Mouse (Mus musculus) embryonic facial prominence, embryonic 12.5 days (tissue): ENCODE results near the gene D030056L22Rik. TPM values are rescaled to one million over a fixed set of nuclear protein-coding genes. Genes with fewer than 3 reads are reported as not detected.

ENCODE experiments used
- ATAC-seq: fragments of 200-750 bp; cut with Nextera tagmentation; 2 replicates; pipeline ENCODE4 v1.8.0; 2017; ENCODE audit not compliant: insufficient number of reproducible peaks, insufficient read depth, low FRiP score, low TSS enrichment
- H3K27ac ChIP-seq: fragments of 300-500 bp; sonication (generic); 2 replicates; pipeline ENCODE4 v1.5.1; 2016; ENCODE audit warnings: mild to moderate bottlenecking
- H3K27me3 ChIP-seq: fragments of 300-500 bp; sonication (generic); 2 replicates; pipeline ENCODE4 v1.6.1; 2016; ENCODE audit warnings: mild to moderate bottlenecking, moderate library complexity
- H3K36me3 ChIP-seq: fragments of 300-500 bp; sonication (generic); 2 replicates; pipeline ENCODE4 v1.6.1; 2016; ENCODE audit warnings: mild to moderate bottlenecking
- H3K4me1 ChIP-seq: fragments of 300-500 bp; sonication (generic); 2 replicates; pipeline ENCODE4 v1.6.1; 2016
- H3K4me2 ChIP-seq: fragments of 300-500 bp; sonication (generic); replicated peaks from 2 replicates; pipeline ENCODE4 v1.6.1; 2016; ENCODE audit warnings: mild to moderate bottlenecking, moderate library complexity
- H3K4me3 ChIP-seq: fragments of 300-500 bp; sonication (generic); 2 replicates; pipeline ENCODE4 v1.5.1; 2016; ENCODE audit warnings: mild to moderate bottlenecking
- H3K9ac ChIP-seq: fragments of 300-500 bp; sonication (generic); 2 replicates; pipeline ENCODE4 v1.6.1; 2016; ENCODE audit warnings: mild to moderate bottlenecking, moderate library complexity
- H3K9me3 ChIP-seq: fragments of 300-500 bp; sonication (generic); 2 replicates; pipeline ENCODE4 v1.6.1; 2016; ENCODE audit warnings: mild to moderate bottlenecking, moderate library complexity
- WGBS: fragments of 180-500 bp; shearing (Covaris S2); methylation state at CpG from one replicate; pipeline ENCODE4 v1.1.7; 2016; 5-methylcytosine and 5-hydroxymethylcytosine counted together
- polyA plus RNA-seq: library from polyadenylated mRNA; unstranded; fragments of >200 nt; fragmentation: Nextera tagmentation; extraction: Ambion mirVana; gene quantifications from 2 replicates; pipeline ENCODE4 v1.2.1, GENCODE M21; 2016

D030056L22Rik gene
- polyA plus RNA-seq: 41.1 and 42.2 TPM in 2 replicates

DNA sequence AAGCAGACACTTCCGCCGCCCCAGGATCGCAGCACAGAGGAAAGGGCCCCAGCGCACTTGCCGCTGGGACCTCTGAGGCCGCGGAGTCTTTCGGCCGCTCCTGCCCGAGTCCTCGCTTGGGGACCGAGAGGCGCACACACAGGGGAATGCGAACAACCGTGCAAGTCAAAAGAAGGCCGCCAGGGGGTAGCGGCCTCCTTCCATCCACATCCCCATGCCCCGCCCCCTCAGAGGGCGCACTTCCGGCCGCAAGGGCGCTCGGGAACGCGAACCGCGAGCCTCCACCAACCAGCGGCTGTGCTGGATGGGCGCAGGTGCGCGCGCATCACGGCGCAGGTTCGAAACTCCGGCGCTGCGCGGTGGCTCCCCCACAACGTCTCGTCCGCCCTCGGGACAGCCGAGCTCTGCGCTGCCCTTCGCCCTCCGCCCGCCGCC is at the start of gene D030056L22Rik:
D030056L22Rik (plus strand) TSS at position 328 of the 435 bp plus-strand sequence.
- peak; percentile 97 for ATAC-seq
- H3K9ac ChIP-seq: peak within 1 kb of the TSS; percentile 89
- H3K4me1 ChIP-seq: peaks cover 24% of the 10 kb centered on the region
- WGBS: under 1% methylated on average over 40 of the region's 49 CpGs
- no peaks in the 10 kb centered on the region for H3K27me3 ChIP-seq
- peak within 1 kb of the TSS; percentile 92 for H3K27ac ChIP-seq
- no peaks in the 10 kb centered on the region for H3K9me3 ChIP-seq
- peak within 1 kb of the TSS; percentile 93 for H3K4me3 ChIP-seq
- H3K4me2 ChIP-seq: peak within 1 kb of the TSS; percentile 75
- peaks cover under 1% of the 10 kb centered on the region; the same call in 1 of the 2 replicates for H3K36me3 ChIP-seq

DNA sequence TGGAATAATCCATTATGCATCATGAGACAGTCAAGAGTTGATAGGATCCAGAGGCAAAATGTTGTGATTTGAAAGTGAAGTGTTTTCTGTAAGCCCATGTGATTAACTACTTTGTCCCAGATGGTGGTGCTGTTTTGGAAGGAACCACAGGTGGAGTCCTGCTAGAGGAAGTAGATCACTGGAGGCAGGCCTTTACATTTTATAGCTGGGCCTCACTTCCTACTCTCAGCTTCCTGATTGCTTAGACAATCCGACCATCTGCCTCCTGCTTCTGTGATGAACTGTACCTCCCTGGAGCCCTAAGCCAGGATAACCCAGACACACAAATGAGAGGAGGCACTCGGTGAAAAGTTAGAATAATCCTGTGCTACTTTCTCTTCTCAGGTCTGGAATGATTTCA is 49.1 kb upstream of the D030056L22Rik start:
- Histone ChIP-seq H3K27me3 (no peaks in the 10 kb centered on the region), H3K36me3 (no peaks in the 10 kb centered on the region), H3K4me1 (no peaks in the 10 kb centered on the region), H3K4me2 (no peak overlapping the region), H3K9ac (no peak overlapping the region), H3K9me3 (no peaks in the 10 kb centered on the region), H3K27ac (no peak overlapping the region), H3K4me3 (no peak overlapping the region)
- 63% methylated on average over 2 of the region's 2 CpGs for WGBS
- ATAC-seq: no peak

DNA sequence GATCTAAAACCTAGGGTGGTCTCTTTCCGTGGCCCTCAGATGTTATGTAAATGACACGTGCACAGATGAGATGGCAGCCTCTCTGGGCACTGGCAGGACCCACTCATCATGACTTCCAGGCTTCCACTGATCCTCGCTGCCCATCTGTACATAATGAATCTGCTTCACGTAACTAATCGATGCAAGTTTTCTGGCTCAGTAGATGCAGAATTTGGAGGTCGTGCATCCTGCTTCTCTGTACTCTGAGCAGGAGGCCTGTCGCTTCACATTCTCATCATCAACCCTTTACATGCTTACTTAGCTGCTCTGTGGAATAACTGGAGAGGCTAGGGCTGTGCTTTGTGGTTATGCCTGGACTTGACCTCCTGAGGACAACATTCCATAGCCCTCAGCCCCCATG is 46.0 kb upstream of the D030056L22Rik start:
- no peaks in the 10 kb centered on the region for H3K27me3 ChIP-seq
- H3K9ac ChIP-seq: no peak overlapping the region
- WGBS: 67% methylated on average over 7 of the region's 7 CpGs
- H3K36me3 ChIP-seq: no peaks in the 10 kb centered on the region
- no peaks in the 10 kb centered on the region for H3K9me3 ChIP-seq
- H3K4me2 ChIP-seq: no peak overlapping the region
- H3K4me3 ChIP-seq: no peak overlapping the region
- ATAC-seq: no peak
- no peak overlapping the region for H3K27ac ChIP-seq
- H3K4me1 ChIP-seq: peaks cover 4% of the 10 kb centered on the region

DNA sequence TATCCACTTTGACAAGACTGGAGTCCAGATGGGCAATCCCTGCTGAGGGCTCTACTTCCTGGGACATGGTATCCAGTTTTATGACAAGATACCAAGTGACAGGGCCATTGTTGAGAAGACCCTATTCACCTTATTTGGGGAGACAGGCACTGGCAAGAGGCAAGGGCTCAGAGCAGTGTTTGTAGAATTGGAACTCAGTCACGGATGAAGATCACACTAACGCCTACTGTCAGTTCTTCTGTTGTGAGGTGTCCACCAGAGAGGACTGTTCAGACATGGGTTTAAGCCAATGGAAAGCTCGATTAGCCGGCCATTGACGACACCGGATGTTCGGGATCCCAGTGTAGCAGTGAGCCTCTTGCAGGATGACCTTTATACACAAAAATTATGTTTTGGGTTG is 43.4 kb upstream of the D030056L22Rik start:
- H3K4me1 ChIP-seq: peaks cover 19% of the 10 kb centered on the region
- H3K9ac ChIP-seq: no peak overlapping the region
- H3K4me3 ChIP-seq: no peak overlapping the region
- no peak overlapping the region for H3K4me2 ChIP-seq
- H3K27ac ChIP-seq: no peak overlapping the region
- 95% methylated on average over 7 of the region's 7 CpGs for WGBS
- no peak for ATAC-seq
- no peaks in the 10 kb centered on the region for H3K36me3 ChIP-seq
- H3K27me3 ChIP-seq: no peaks in the 10 kb centered on the region
- no peaks in the 10 kb centered on the region for H3K9me3 ChIP-seq

DNA sequence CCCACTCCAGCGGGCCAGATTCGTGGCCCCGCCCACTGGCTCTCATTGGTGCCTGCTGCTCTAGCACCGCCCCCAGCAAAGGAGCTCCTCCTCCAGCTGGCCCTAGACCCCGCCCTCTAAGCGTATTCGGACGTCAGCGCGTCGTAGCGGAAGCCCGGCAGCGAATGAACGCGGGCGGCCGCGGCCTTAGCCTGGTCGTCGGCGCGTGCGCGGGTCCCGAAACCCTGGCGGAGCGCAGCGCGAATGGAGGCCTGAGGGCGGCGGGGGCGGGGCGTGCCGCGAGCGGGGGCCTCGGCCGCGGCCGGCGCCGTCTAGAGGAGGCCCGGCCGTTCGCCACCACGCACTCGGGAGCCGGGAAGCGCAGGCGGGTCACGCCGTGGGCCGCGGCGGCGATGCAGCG is 42.4 kb upstream of the D030056L22Rik start, which contains the start of gene Carnmt1:
Carnmt1 (plus strand) TSS at position 157 of the 400 bp plus-strand sequence.
- peak within 1 kb of the TSS; percentile 78 for H3K4me3 ChIP-seq
- H3K27ac ChIP-seq: peak within 1 kb of the TSS; percentile 88
- WGBS: under 1% methylated on average over 46 of the region's 58 CpGs
- H3K9ac ChIP-seq: peak within 1 kb of the TSS; percentile 89
- H3K4me2 ChIP-seq: peak within 1 kb of the TSS; percentile 76
- peak; percentile 97 for ATAC-seq
- no peaks in the 10 kb centered on the region for H3K36me3 ChIP-seq
- H3K4me1 ChIP-seq: peaks cover 19% of the 10 kb centered on the region
- H3K27me3 ChIP-seq: no peaks in the 10 kb centered on the region
- no peaks in the 10 kb centered on the region for H3K9me3 ChIP-seq

DNA sequence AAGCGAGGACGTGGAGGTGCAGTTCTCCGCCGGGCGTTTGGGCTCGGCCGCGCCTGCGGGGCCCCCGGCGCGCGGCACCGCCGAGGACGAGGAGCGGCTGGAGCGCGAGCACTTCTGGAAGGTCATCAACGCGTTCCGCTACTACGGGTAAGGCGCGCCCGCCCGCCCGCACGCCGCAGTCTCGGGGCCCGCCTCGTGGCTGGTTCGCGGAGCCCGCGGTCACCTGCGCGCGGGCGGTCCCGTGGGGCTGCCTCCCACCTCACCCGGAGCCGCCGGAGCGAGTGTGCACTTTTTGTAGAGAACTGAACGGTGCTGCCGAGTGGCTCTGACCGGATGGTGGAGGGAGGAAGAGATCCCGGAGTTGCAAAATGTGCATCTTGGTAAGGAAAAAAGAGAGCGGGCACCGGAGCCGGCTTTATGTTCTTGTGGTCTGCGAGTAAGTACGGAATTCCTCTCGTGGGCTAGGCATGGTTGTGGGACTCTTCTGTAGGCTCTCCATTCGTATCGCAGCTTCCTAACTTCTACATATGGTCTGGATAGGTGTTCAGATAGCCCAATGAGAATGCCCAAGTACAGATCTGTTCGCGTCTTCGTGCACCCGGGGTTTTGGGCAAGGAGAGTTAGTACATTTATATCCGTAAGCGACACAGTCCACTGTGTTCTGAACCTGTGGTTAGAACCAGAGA is 41.8 kb upstream of the D030056L22Rik start:
- peak overlapping the region; percentile 89 for H3K9ac ChIP-seq
- no peaks in the 10 kb centered on the region for H3K36me3 ChIP-seq
- H3K4me2 ChIP-seq: peak overlapping the region; percentile 76
- H3K4me3 ChIP-seq: peak overlapping the region; percentile 78
- under 1% methylated on average over 59 of the region's 64 CpGs for WGBS
- H3K4me1 ChIP-seq: peaks cover 19% of the 10 kb centered on the region
- no peaks in the 10 kb centered on the region for H3K9me3 ChIP-seq
- peak; percentile 79 for ATAC-seq
- no peaks in the 10 kb centered on the region for H3K27me3 ChIP-seq
- H3K27ac ChIP-seq: peak overlapping the region; percentile 88

DNA sequence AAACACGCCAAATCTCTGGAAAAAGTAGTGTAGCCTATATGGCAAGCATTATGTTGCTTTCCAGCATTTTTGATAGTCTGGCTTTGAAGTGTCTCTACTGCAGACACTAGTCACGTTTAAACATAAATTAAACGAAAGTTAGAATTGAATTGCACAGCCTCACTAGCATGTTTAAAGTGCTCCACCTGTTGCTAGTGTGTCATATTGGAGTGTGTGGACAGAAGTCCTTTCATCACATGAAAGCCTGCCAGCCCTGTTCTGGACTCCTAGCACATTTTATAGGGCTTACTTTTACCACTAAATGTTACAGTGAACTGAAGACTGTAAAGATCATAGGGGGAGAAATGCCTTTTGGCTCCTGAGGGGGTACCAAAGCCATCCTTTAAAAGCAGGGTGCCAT is 40.5 kb upstream of the D030056L22Rik start:
- no peaks in the 10 kb centered on the region for H3K36me3 ChIP-seq
- no peak for ATAC-seq
- peak overlapping the region; percentile 76 for H3K4me2 ChIP-seq
- H3K4me1 ChIP-seq: peaks cover 19% of the 10 kb centered on the region
- no peaks in the 10 kb centered on the region for H3K27me3 ChIP-seq
- 65% methylated on average over 3 of the region's 3 CpGs for WGBS
- H3K27ac ChIP-seq: no peak overlapping the region
- H3K4me3 ChIP-seq: peak overlapping the region; percentile 78; the same call in 1 of the 2 replicates
- H3K9me3 ChIP-seq: no peaks in the 10 kb centered on the region
- no peak overlapping the region; the same call in 1 of the 2 replicates for H3K9ac ChIP-seq

DNA sequence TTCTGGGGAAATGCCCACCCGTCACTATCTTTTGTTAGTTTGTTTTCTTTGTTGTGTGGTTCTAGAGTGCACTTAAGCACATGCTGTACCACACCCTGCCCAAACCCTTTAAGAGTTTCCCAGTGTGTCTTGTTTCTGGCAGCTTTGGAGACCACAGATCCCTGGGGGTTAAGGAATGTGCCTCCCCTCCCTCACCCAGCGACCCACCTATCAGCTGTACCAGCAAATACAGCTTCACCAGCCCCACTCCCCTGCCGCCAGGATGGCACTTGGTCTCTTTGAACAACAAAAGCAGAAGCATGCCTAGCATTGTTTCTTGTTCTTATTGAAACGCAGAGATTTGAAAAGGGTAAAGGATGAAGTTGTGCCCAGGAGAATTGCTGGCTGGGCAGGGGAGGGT is 39.9 kb upstream of the D030056L22Rik start:
- no peak overlapping the region for H3K27ac ChIP-seq
- H3K36me3 ChIP-seq: no peaks in the 10 kb centered on the region
- H3K4me2 ChIP-seq: peak overlapping the region; percentile 76
- WGBS: 32% methylated on average over 4 of the region's 4 CpGs
- no peaks in the 10 kb centered on the region for H3K27me3 ChIP-seq
- peak overlapping the region; percentile 38; the same call in 1 of the 2 replicates for H3K9ac ChIP-seq
- H3K4me3 ChIP-seq: 0 out of 2 replicates have a peak overlapping the region, but pooled peaks have one; percentile 78
- no peaks in the 10 kb centered on the region for H3K9me3 ChIP-seq
- ATAC-seq: no peak
- peaks cover 19% of the 10 kb centered on the region for H3K4me1 ChIP-seq

DNA sequence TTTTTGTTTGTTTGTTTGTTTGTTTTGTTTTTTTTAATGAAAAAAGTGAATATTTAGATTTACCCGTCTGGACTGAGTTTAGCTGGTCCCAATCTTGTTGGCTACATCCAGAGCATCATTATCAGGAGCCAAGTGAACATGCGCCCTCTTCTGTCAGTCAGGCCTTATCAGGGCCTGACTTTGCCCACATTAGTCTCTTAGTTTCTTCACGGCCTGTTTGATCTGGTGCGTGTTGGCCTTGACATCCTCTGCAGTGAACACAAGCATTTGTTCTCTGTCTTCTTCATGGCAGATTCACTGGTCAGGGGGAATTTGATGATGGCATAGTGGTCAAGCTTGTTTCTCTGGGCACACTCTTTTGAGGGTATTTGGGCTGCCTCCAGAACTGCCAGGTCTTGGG is 30.9 kb upstream of the D030056L22Rik start:
- H3K36me3 ChIP-seq: peaks cover 22% of the 10 kb centered on the region
- H3K4me1 ChIP-seq: no peaks in the 10 kb centered on the region
- H3K27me3 ChIP-seq: no peaks in the 10 kb centered on the region
- no peak overlapping the region for H3K9ac ChIP-seq
- H3K4me2 ChIP-seq: no peak overlapping the region
- H3K4me3 ChIP-seq: no peak overlapping the region
- ATAC-seq: no peak
- no peaks in the 10 kb centered on the region for H3K9me3 ChIP-seq
- H3K27ac ChIP-seq: no peak overlapping the region
- 74% methylated on average over 4 of the region's 4 CpGs for WGBS

DNA sequence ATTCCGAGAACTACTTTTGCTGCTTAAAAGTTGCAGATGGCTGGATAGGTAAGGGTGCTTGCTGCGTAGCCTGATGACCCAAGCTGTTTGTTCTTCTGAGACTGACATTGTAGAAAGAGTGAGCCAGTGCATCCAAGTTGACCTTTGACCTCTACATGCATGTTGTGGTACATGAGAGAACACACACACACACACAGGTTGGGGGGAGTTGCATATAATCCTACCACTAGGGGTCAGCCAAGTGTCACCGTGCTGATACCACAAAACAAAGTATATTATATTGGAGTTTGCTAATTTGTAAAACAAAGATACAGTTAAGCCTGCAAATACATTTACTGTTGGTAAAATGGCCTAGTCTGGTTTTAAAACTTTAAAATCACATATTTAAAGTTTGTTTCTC is 25.4 kb upstream of the D030056L22Rik start:
- no peak overlapping the region for H3K27ac ChIP-seq
- no peak for ATAC-seq

DNA sequence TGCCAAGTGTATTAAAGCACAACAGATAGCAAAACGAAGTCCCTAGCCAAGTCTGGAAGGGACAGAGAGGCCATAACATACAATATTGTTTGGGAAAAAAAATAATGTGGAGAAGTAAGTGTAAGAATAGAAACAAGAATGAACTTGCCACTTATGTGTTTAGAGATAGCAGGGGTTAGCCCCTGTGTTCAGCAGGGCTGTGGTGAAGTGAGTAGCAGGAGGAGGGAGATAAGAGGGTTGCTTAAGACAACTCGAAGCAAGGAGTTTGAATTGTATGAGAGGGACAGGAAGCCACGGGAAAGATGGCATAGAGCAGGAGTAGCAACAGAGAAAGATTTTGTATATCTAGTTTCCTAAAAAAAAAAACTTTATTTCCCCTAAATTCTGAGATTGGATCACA is 20.8 kb upstream of the D030056L22Rik start:
- WGBS: 81% methylated on average over 3 of the region's 3 CpGs
- no peak for ATAC-seq
- no peaks in the 10 kb centered on the region for H3K9me3 ChIP-seq
- H3K4me1 ChIP-seq: no peaks in the 10 kb centered on the region
- no peak overlapping the region for H3K27ac ChIP-seq
- H3K4me3 ChIP-seq: no peak overlapping the region
- no peak overlapping the region for H3K9ac ChIP-seq
- H3K4me2 ChIP-seq: no peak overlapping the region
- H3K27me3 ChIP-seq: no peaks in the 10 kb centered on the region
- H3K36me3 ChIP-seq: peaks cover 13% of the 10 kb centered on the region; the same call in 1 of the 2 replicates

More for the DNA sequence above, 25.4 kb upstream of the D030056L22Rik start:
- Histone ChIP-seq H3K4me1 (no peaks in the 10 kb centered on the region), H3K27me3 (no peaks in the 10 kb centered on the region), H3K9ac (no peak overlapping the region), H3K4me3 (no peak overlapping the region), H3K36me3 (0 out of 2 replicates have a peak, but pooled peaks cover 10% of the 10 kb centered on the region), H3K9me3 (no peaks in the 10 kb centered on the region), H3K4me2 (no peak overlapping the region)
- 77% methylated on average over 3 of the region's 3 CpGs for WGBS

DNA sequence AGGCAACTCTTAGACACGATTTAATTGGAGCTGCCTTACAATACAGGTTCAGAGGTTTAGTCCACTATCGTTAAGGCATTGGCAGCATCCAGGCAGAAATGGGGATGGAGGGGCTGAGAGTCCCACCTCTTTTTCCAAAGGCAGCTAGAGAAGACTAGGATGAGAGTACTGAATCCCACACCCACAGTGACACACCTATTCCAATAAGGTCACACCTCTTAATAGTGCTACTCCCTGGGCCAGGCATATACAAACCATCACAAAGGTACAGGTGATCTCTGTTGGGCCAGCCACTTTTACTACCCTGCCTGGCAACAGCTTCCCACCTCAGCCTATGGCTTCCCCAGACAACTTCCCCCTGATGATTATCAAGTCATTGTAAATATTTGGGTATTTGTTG is 20.2 kb upstream of the D030056L22Rik start:
- Histone ChIP-seq H3K4me3 (no peak overlapping the region), H3K27ac (no peak overlapping the region), H3K9me3 (no peaks in the 10 kb centered on the region), H3K9ac (no peak overlapping the region), H3K4me2 (no peak overlapping the region), H3K4me1 (no peaks in the 10 kb centered on the region), H3K27me3 (no peaks in the 10 kb centered on the region), H3K36me3 (peaks cover 13% of the 10 kb centered on the region; the same call in 1 of the 2 replicates)
- no peak for ATAC-seq
- WGBS: 81% methylated on average over 2 of the region's 2 CpGs
